Mouse (Mus musculus) megakaryocyte, embryonic 14.5 days (primary cell): ENCODE measurements around the gene Rufy3. TPM values are rescaled to one million over a fixed set of nuclear protein-coding genes. Genes with fewer than 3 reads are reported as not detected.
A peak's percentile ranks its signal among the peaks of the same experiment; 100 is the strongest.

ENCODE experiments used
- H3K27me3 ChIP-seq: replicated peaks from 2 replicates; pipeline ENCODE3; 2012; ENCODE audit warnings: inconsistent platforms
- H3K36me3 ChIP-seq: replicated peaks from 2 replicates; pipeline ENCODE3; 2012; ENCODE audit warnings: low read length, inconsistent platforms, mixed read lengths
- H3K4me1 ChIP-seq: 2 replicates; pipeline ENCODE4 v1.6.1; 2012; ENCODE audit warnings: inconsistent platforms
- H3K4me3 ChIP-seq: replicated peaks from 2 replicates; pipeline ENCODE3; 2012; ENCODE audit warnings: moderate library complexity, mild to moderate bottlenecking, inconsistent platforms
- H3K9me3 ChIP-seq: 2 replicates; pipeline ENCODE4 v1.6.1; 2012; ENCODE audit warnings: inconsistent platforms
- FLI1 ChIP-seq: IDR thresholded peaks from 2 replicates; pipeline ENCODE4 v1.6.1; 2012; ENCODE audit warnings: low read length, inconsistent platforms, mixed read lengths
- GATA1 ChIP-seq: IDR thresholded peaks from 3 replicates; pipeline ENCODE4 v1.6.1; 2012; ENCODE audit warnings: mixed read lengths, low read length, inconsistent platforms, borderline replicate concordance
- polyA plus RNA-seq: library from polyadenylated mRNA; stranded (reverse); fragments of >175 nt; gene quantifications from 2 replicates; pipeline ENCODE4 v1.2.3, GENCODE M21; 2012; ENCODE audit warnings: low replicate concordance; ENCODE audit not compliant: insufficient read depth

Rufy3 gene
- polyA plus RNA-seq, 1 experiment: 3.1 TPM

DNA sequence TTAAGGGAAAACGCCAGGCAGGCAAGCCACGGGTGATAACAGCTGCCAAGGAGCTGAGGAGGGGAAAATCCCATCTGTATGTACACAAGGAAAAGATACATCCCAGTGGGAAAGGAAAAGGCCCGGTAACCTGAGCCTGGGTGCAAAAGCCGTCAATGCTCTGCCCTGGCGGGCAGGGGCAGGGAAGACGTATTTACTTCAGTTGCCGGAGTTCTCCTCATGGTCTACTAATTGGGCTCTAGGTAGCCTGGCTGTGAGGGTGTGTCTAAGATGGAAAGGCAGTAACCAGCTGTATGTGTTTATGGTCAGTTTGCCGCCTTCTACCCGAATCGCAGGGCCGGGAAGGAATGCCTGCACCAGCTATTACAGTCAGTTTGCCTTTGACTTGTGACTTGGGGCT, 64.3 kb downstream of the Rufy3 start:
- H3K36me3 ChIP-seq: peaks cover 51% of the 10 kb centered on the region
- peaks cover 21% of the 10 kb centered on the region for H3K4me1 ChIP-seq
- TF ChIP-seq GATA1 (no peak), FLI1 (no peak)
- no peaks in the 10 kb centered on the region for H3K9me3 ChIP-seq
- no peaks in the 10 kb centered on the region for H3K27me3 ChIP-seq
- no peak overlapping the region for H3K4me3 ChIP-seq

GRCm38 (mm10) chr5:88629987-88630386, 65.1 kb downstream of the Rufy3 start:
- peak overlapping the region; percentile 42 for H3K4me3 ChIP-seq
- peaks cover 21% of the 10 kb centered on the region for H3K4me1 ChIP-seq
- TF ChIP-seq FLI1 (no peak), GATA1 (no peak)
- H3K36me3 ChIP-seq: peaks cover 59% of the 10 kb centered on the region
- no peaks in the 10 kb centered on the region for H3K27me3 ChIP-seq
- no peaks in the 10 kb centered on the region for H3K9me3 ChIP-seq

- no peak for TF ChIP-seq GATA1
- no peak for TF ChIP-seq FLI1
- peak overlapping the region; percentile 72 for H3K4me3 ChIP-seq
- no peaks in the 10 kb centered on the region for H3K9me3 ChIP-seq
- peaks cover 21% of the 10 kb centered on the region for H3K4me1 ChIP-seq
- H3K27me3 ChIP-seq: no peaks in the 10 kb centered on the region
- H3K36me3 ChIP-seq: peaks cover 66% of the 10 kb centered on the region
These were observed 66.0 kb downstream of the Rufy3 start for GRCm38 (mm10) chr5:88630883-88631282.

GRCm38 (mm10) chr5:88631545-88631944, 66.7 kb downstream of the Rufy3 start:
- Histone ChIP-seq H3K4me3 (no peak overlapping the region), H3K9me3 (no peaks in the 10 kb centered on the region), H3K36me3 (peaks cover 64% of the 10 kb centered on the region), H3K4me1 (peaks cover 21% of the 10 kb centered on the region), H3K27me3 (no peaks in the 10 kb centered on the region)
- TF ChIP-seq GATA1: no peak
- no peak for TF ChIP-seq FLI1

DNA sequence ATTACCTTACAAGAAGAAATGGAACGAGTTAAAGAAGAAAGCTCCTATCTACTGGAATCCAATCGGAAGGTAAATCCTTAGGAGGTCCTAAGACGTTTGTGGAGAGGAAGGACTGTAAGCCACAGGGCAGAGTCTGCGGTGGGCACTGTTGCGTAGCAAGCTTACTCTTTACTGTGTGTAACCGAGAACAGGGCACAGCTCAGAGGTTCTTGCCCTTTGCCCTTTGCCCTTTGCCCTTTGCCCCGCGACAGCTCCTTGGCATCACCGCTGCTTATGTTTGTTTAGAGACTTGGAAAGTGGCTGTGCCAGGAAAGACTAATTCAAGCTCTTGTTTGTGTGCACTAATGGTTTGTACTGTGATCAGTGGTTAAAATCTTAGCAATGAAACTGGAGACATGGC, 67.6 kb downstream of the Rufy3 start:
- H3K36me3 ChIP-seq: peaks cover 70% of the 10 kb centered on the region
- H3K4me1 ChIP-seq: peaks cover 21% of the 10 kb centered on the region
- H3K9me3 ChIP-seq: no peaks in the 10 kb centered on the region
- no peak overlapping the region for H3K4me3 ChIP-seq
- no peak for TF ChIP-seq GATA1
- TF ChIP-seq FLI1: no peak
- no peaks in the 10 kb centered on the region for H3K27me3 ChIP-seq

GRCm38 (mm10) chr5:88634076-88634475, 69.2 kb downstream of the Rufy3 start:
- H3K9me3 ChIP-seq: no peaks in the 10 kb centered on the region
- H3K4me1 ChIP-seq: peaks cover 15% of the 10 kb centered on the region
- peaks cover 61% of the 10 kb centered on the region for H3K36me3 ChIP-seq
- TF ChIP-seq GATA1 (no peak), FLI1 (no peak)
- H3K27me3 ChIP-seq: no peaks in the 10 kb centered on the region
- no peak overlapping the region for H3K4me3 ChIP-seq

- Histone ChIP-seq H3K9me3 (no peaks in the 10 kb centered on the region), H3K4me1 (0 out of 2 replicates have a peak, but pooled peaks cover 3% of the 10 kb centered on the region), H3K36me3 (peaks cover 68% of the 10 kb centered on the region), H3K27me3 (no peaks in the 10 kb centered on the region), H3K4me3 (no peak overlapping the region)
- no peak for TF ChIP-seq FLI1
- TF ChIP-seq GATA1: no peak
These were observed 77.9 kb downstream of the Rufy3 start for GRCm38 (mm10) chr5:88642786-88643185.

GRCm38 (mm10) chr5:88643491-88643890, 78.7 kb downstream of the Rufy3 start:
- 0 out of 2 replicates have a peak, but pooled peaks cover 3% of the 10 kb centered on the region for H3K4me1 ChIP-seq
- no peak overlapping the region for H3K4me3 ChIP-seq
- no peaks in the 10 kb centered on the region for H3K9me3 ChIP-seq
- no peaks in the 10 kb centered on the region for H3K27me3 ChIP-seq
- peaks cover 73% of the 10 kb centered on the region for H3K36me3 ChIP-seq
- TF ChIP-seq FLI1: no peak
- no peak for TF ChIP-seq GATA1

- H3K36me3 ChIP-seq: peaks cover 79% of the 10 kb centered on the region
- no peak overlapping the region for H3K4me3 ChIP-seq
- TF ChIP-seq GATA1 (no peak), FLI1 (no peak)
These were observed 80.1 kb downstream of the Rufy3 start for GRCm38 (mm10) chr5:88644901-88645300.

DNA sequence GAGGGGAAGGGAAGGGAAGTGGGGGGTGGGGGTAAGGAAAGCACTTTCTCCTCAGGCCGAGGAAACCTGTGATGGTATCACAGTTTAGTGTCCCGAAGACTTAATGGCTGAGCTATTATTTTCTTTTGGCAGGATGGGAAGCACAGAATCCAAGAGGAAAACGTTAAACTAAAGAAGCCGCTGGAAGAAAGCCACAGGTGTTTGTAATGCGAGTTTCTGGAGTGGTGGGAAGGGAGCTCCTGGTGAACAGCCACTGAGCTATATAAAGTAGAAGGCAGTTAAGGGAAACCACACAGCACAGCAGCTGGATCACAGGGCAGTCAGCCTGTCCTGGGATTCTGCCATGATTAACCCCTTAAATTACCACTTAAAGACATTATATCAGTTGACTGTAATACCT, 80.6 kb downstream of the Rufy3 start:
- Histone ChIP-seq H3K4me1 (0 out of 2 replicates have a peak, but pooled peaks cover 3% of the 10 kb centered on the region), H3K36me3 (peaks cover 82% of the 10 kb centered on the region), H3K4me3 (no peak overlapping the region), H3K9me3 (no peaks in the 10 kb centered on the region), H3K27me3 (no peaks in the 10 kb centered on the region)
- TF ChIP-seq GATA1 (no peak), FLI1 (no peak)

More at GRCm38 (mm10) chr5:88644901-88645300, 80.1 kb downstream of the Rufy3 start:
- Histone ChIP-seq H3K27me3 (no peaks in the 10 kb centered on the region), H3K4me1 (0 out of 2 replicates have a peak, but pooled peaks cover 3% of the 10 kb centered on the region), H3K9me3 (no peaks in the 10 kb centered on the region)

DNA sequence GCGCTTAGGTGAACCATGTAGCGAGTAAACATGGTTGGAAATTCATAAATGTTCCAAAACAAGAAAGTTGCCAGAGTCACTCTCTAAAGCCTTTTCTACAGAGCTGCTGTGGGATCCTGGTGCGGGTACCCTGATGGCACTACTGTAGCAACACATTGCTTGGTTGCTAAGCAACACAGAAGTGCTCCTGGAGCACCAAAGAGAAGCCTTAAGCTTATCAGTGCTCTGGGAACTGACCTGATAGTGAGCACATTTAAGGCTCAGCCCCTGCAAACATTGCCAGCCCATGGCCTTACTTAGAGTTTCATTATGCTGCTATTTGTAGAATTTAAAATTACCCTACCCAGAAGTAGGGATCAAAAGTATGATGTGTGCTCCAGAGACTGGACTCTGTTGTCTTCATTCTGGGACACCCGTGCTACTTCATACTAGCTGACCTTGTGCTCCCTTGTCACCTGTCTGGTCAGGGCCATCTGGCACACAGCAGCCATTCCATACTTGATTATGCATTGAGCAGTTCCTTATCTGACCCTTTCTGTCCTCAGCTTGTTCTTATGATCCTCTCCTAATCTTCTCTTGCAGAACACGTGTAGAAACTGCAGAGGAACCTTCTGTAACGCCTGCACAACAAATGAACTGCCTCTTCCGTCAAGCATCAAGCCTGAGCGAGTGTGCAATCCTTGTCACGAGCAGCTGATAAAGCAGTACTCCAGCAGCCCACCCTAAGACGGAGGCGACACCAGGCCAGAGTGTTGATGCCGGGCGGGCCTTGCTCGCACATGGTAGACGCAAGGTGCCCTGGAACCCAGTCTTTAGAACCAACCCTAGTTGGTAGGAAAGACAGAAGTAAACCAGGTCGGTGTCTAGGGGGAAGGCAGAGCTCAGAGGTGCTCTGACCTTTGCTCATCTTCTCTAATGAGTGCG, 84.7 kb downstream of the Rufy3 start:
- H3K4me3 ChIP-seq: no peak overlapping the region
- TF ChIP-seq GATA1 (no peak), FLI1 (no peak)
- no peaks in the 10 kb centered on the region for H3K4me1 ChIP-seq
- H3K9me3 ChIP-seq: no peaks in the 10 kb centered on the region
- H3K36me3 ChIP-seq: peaks cover 87% of the 10 kb centered on the region
- no peaks in the 10 kb centered on the region for H3K27me3 ChIP-seq
